11 mouse cellular contexts compared by ENCODE assay signal in genomic region chr5:98166116-98166515, GRCm38 (mm10). TPM values are rescaled to one million over a fixed set of nuclear protein-coding genes. Genes with fewer than 3 reads are reported as not detected.
DNase-seq lines count a peak whose midpoint lies in the region; ATAC-seq lines count a peak whose summit lies in the region.
"Had no signal": no experiment of that assay in that cellular context is flagged by ENCODE, and none has a peak within 500 bp of the region (broad histone marks: within the 10 kb centered on the region; RNA-seq: fewer than 3 reads in every experiment).

No protein-coding gene starts in this region.

- H3K4me3 ChIP-seq in heart, embryonic 12.5 days, result peak overlapping the region; percentile 60; the same call in 1 of the 2 replicates
- peak overlapping the region; percentile 25 for H3K4me3 ChIP-seq in forebrain, embryonic 10.5 days
- H3K4me3 ChIP-seq in limb, embryonic 13.5 days, result no peak overlapping the region

- peaks cover 35% of the 10 kb centered on the region for H3K4me1 ChIP-seq in heart, embryonic 12.5 days (replicated peaks)
- peaks cover 53% of the 10 kb centered on the region for H3K4me1 ChIP-seq in forebrain, embryonic 10.5 days
- H3K4me1 ChIP-seq in limb, embryonic 13.5 days, result peaks cover 20% of the 10 kb centered on the region

- 2% methylated on average over 15 of the region's 15 CpGs for WGBS in heart, embryonic 12.5 days
- 2% methylated on average over 15 of the region's 15 CpGs for WGBS in forebrain, embryonic 10.5 days
- WGBS in limb, embryonic 13.5 days, result 3% methylated on average over 15 of the region's 15 CpGs

- peak overlapping the region; percentile 84 for H3K4me2 ChIP-seq in heart, embryonic 12.5 days
- peak overlapping the region; percentile 73; the same call in 1 of the 2 replicates for H3K4me2 ChIP-seq in limb, embryonic 13.5 days (replicated peaks)

- ATAC-seq in heart, embryonic 12.5 days (ENCODE audit: insufficient number of reproducible peaks, low FRiP score), result no peak
- no peak for ATAC-seq in limb, embryonic 13.5 days (ENCODE audit: low FRiP score, low read depth)

- peaks cover 50% of the 10 kb centered on the region for H3K27me3 ChIP-seq in heart, embryonic 12.5 days (replicated peaks)
- peaks cover 71% of the 10 kb centered on the region for H3K27me3 ChIP-seq in forebrain, embryonic 10.5 days (ENCODE audit: poor library complexity, severe bottlenecking)
- H3K27me3 ChIP-seq in limb, embryonic 13.5 days, result peaks cover 65% of the 10 kb centered on the region

- H3K27ac ChIP-seq in heart, embryonic 12.5 days (ENCODE audit: poor library complexity, severe bottlenecking), result no peak overlapping the region
- no peak overlapping the region for H3K27ac ChIP-seq in forebrain, embryonic 10.5 days
- H3K27ac ChIP-seq in limb, embryonic 13.5 days, result no peak overlapping the region
- H3K27ac ChIP-seq: embryonic facial prominence, embryonic 12.5 days had no signal

- H3K9ac ChIP-seq in heart, embryonic 12.5 days, result no peak overlapping the region
- no peak overlapping the region for H3K9ac ChIP-seq in limb, embryonic 13.5 days
- H3K9ac ChIP-seq: embryonic facial prominence, embryonic 12.5 days had no signal

- no peaks in the 10 kb centered on the region for H3K36me3 ChIP-seq in heart, embryonic 12.5 days
- no peaks in the 10 kb centered on the region for H3K36me3 ChIP-seq in forebrain, embryonic 10.5 days (replicated peaks)
- no peaks in the 10 kb centered on the region for H3K36me3 ChIP-seq in limb, embryonic 13.5 days
- H3K36me3 ChIP-seq: embryonic facial prominence, embryonic 12.5 days had no signal

- DNase-seq in heart, adult 9 months (ENCODE audit: low spot score in 2 of 2), result no peak
- peak; percentile 77 for DNase-seq in Muller cell, postnatal 12 days (ENCODE audit: inconsistent ontology term)
- DNase-seq in forebrain, embryonic 10.5 days (ENCODE audit: extremely low spot score, low spot score), result no peak
- no peak for DNase-seq in kidney, postnatal 36 days
- DNase-seq in right cerebral cortex, adult 18-20 months, result no peak
- no peak for DNase-seq in urinary bladder, postnatal 4 days (ENCODE audit: low spot score in 2 of 2)
- DNase-seq: adrenal gland, postnatal 36 days had no signal

- no peaks in the 10 kb centered on the region for H3K9me3 ChIP-seq in heart, embryonic 12.5 days (replicated peaks)
- H3K9me3 ChIP-seq in forebrain, embryonic 10.5 days, result no peaks in the 10 kb centered on the region
- no peaks in the 10 kb centered on the region for H3K9me3 ChIP-seq in limb, embryonic 13.5 days
- H3K9me3 ChIP-seq: embryonic facial prominence, embryonic 12.5 days had no signal

RNA-seq across cellular contexts. Expression of gene Prdm8, which starts 0.9 kb away (rescaled TPM):
- not detected in 2 replicates for polyA plus RNA-seq in heart, embryonic 12.5 days (2016; fragmentation: Nextera tagmentation; extraction: Ambion mirVana)
- 0.05 TPM in 2 replicates for polyA plus RNA-seq in forebrain, embryonic 10.5 days (2016; fragmentation: Nextera tagmentation; extraction: Ambion mirVana)
- 0.09 and 0.27 TPM in 2 replicates for polyA plus RNA-seq in limb, embryonic 13.5 days (2015; fragmentation: Nextera tagmentation; extraction: Ambion mirVana)
- polyA plus RNA-seq: liver, embryonic 16.5 days had no signal
